Mouse (Mus musculus) right cerebral cortex, postnatal 10 days (tissue): Measurements from ENCODE around the gene Mark3.

Experiments used
- DNase-seq, 2 experiments: peaks; one replicate each; pipeline ENCODE4 v3.0.0; 2021; ENCODE audit warnings: low spot score in 2 of 2

Gene Mark3

DNA sequence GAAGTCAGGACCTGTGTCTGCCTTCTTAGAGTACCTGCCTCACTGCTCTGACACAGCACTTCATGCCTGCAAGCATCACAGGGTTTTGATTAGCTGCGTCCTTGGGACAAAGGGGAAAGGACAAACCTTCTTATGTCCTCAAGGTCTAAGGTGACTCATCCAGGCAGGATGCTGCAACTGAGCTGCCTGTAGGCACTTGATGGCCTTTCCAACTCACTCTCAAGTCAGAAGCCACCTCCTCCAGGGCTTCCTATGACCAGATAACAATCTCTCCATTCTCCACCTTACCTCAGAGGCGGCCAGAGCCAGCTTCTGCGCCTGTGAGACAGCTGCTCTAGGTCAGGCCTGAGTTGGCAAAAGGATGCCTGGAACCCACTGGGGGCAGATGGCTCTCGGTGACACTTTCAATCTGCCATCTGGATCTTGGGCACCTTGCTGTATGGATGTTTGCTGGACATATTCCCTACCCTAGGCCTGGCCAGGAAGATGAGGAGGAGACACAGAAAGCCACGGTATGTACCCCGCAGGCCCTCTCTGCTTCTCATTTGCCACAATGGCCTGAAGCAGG lies 124.1 kb downstream of the Mark3 start:
- no peak for DNase-seq

- DNase-seq, result peak in 1 of 2 experiments; percentile 81
Measured at GRCm38 (mm10) chr12:111699542-111699941, 125.2 kb downstream of the Mark3 start.

- no peak for DNase-seq
Measured at GRCm38 (mm10) chr12:111700920-111701458, 126.7 kb downstream of the Mark3 start.

- DNase-seq, result no peak
Measured at GRCm38 (mm10) chr12:111703301-111703700, 129.0 kb downstream of the Mark3 start.

- DNase-seq, result no peak
Measured at GRCm38 (mm10) chr12:111704609-111705008, 130.3 kb downstream of the Mark3 start.

GRCm38 (mm10) chr12:111705186-111705973 lies 131.1 kb downstream of the Mark3 start:
- no peak for DNase-seq
